Mouse (Mus musculus) forebrain, embryonic 14.5 days (tissue): ENCODE measurements around the gene Fam187b. TPM values are rescaled to one million over a fixed set of nuclear protein-coding genes. Genes with fewer than 3 reads are reported as not detected.

Experiments
- ATAC-seq: fragments of 200-750 bp; cut with Nextera tagmentation; 2 replicates; pipeline ENCODE4 v1.8.0; 2017; ENCODE audit warnings: mild to moderate bottlenecking, moderate library complexity
- DNase-seq: peaks from one replicate; pipeline ENCODE4 v3.0.0-alpha.2; 2015; ENCODE audit warnings: low spot score
- H3K27ac ChIP-seq: fragments of 300-500 bp; sonication (generic); 2 replicates; pipeline ENCODE4 v1.5.1; 2014; ENCODE audit warnings: low read depth, mild to moderate bottlenecking, control low read depth, low read length, moderate library complexity
- H3K27me3 ChIP-seq: fragments of 300-500 bp; sonication (generic); replicated peaks from 2 replicates; pipeline ENCODE4 v1.6.1; 2014; ENCODE audit warnings: low read length, control low read depth, mixed read lengths; ENCODE audit not compliant: control insufficient read depth, insufficient read depth
- H3K36me3 ChIP-seq: fragments of 300-500 bp; sonication (generic); 2 replicates; pipeline ENCODE4 v1.6.1; 2014; ENCODE audit warnings: low read length, control low read depth; ENCODE audit not compliant: control insufficient read depth, insufficient read depth
- H3K4me1 ChIP-seq: fragments of 300-500 bp; sonication (generic); 2 replicates; pipeline ENCODE4 v1.6.1; 2014; ENCODE audit warnings: antibody characterized with exemption, low read length, control low read depth; ENCODE audit not compliant: control insufficient read depth, insufficient read depth
- H3K4me2 ChIP-seq: fragments of 300-500 bp; sonication (generic); 2 replicates; pipeline ENCODE4 v1.6.1; 2014; ENCODE audit warnings: mild to moderate bottlenecking, control low read depth, low read length
- H3K4me3 ChIP-seq: fragments of 300-500 bp; sonication (generic); 2 replicates; pipeline ENCODE4 v1.5.1; 2014; ENCODE audit warnings: low read depth, low read length, control low read depth
- H3K9ac ChIP-seq: fragments of 300-500 bp; sonication (generic); 2 replicates; pipeline ENCODE4 v1.6.1; 2014; ENCODE audit warnings: mild to moderate bottlenecking, low read length, control low read depth, moderate library complexity
- H3K9me3 ChIP-seq: fragments of 300-500 bp; sonication (generic); replicated peaks from 2 replicates; pipeline ENCODE4 v1.6.1; 2016; ENCODE audit warnings: low read length, control low read depth, mixed read lengths; ENCODE audit not compliant: control insufficient read depth
- WGBS: fragments of 180-500 bp; shearing (Covaris S2); extraction: QIAGEN DNeasy Blood & Tissue Kit; methylation state at CpG from one replicate; pipeline ENCODE4 v1.1.7; 2014; 5-methylcytosine and 5-hydroxymethylcytosine counted together
- polyA plus RNA-seq: library from polyadenylated mRNA; unstranded; fragments of >200 nt; fragmentation: Nextera tagmentation; extraction: Ambion mirVana; gene quantifications from 2 replicates; pipeline ENCODE4 v1.2.1, GENCODE M21; 2014

The Fam187b gene
- polyA plus RNA-seq, 1 experiment from 2014 or later, result 0.20 TPM

GRCm38 (mm10) chr7:30956357-30956751 is 17.2 kb upstream of the Fam187b start:
- Histone ChIP-seq H3K9me3 (no peaks in the 10 kb centered on the region), H3K4me1 (peaks cover 14% of the 10 kb centered on the region), H3K27me3 (no peaks in the 10 kb centered on the region), H3K4me3 (peak overlapping the region; percentile 92), H3K36me3 (peaks cover 47% of the 10 kb centered on the region), H3K9ac (peak overlapping the region; percentile 94), H3K27ac (peak overlapping the region; percentile 98), H3K4me2 (peak overlapping the region; percentile 80)
- DNase-seq, result no peak
- ATAC-seq, result peak; percentile 55
- WGBS, result 0% methylated on average over 24 of the region's 49 CpGs

- Histone ChIP-seq H3K9ac (peak within 1 kb of the TSS; percentile 94), H3K4me2 (peak within 1 kb of the TSS; percentile 80), H3K27ac (peak within 1 kb of the TSS; percentile 98), H3K4me1 (peaks cover 14% of the 10 kb centered on the region), H3K27me3 (no peaks in the 10 kb centered on the region), H3K9me3 (no peaks in the 10 kb centered on the region), H3K36me3 (peaks cover 43% of the 10 kb centered on the region), H3K4me3 (peak within 1 kb of the TSS; percentile 92)
- ATAC-seq, result peak; percentile 68
- WGBS, result 0% methylated on average over 18 of the region's 82 CpGs
- DNase-seq, result peak; percentile 86
These were observed 16.7 kb upstream of the Fam187b start, which contains the start of gene Usf2 for GRCm38 (mm10) chr7:30956756-30957366. Usf2 (minus strand) TSS chr7:30956803.

GRCm38 (mm10) chr7:30957367-30957783 is 16.2 kb upstream of the Fam187b start:
- DNase-seq (peak; percentile 90), ATAC-seq (peak; percentile 75)
- Histone ChIP-seq H3K4me1 (peaks cover 14% of the 10 kb centered on the region), H3K4me2 (peak overlapping the region; percentile 57), H3K36me3 (peaks cover 38% of the 10 kb centered on the region), H3K4me3 (peak overlapping the region; percentile 92), H3K27ac (peak overlapping the region; percentile 98), H3K9me3 (no peaks in the 10 kb centered on the region), H3K27me3 (no peaks in the 10 kb centered on the region), H3K9ac (peak overlapping the region; percentile 94)
- WGBS, result under 1% methylated on average over 43 of the region's 43 CpGs

- DNase-seq, result no peak
- H3K4me3 ChIP-seq, result peak overlapping the region; percentile 92
- H3K9ac ChIP-seq, result peak overlapping the region; percentile 94
- no peak for ATAC-seq
- H3K4me1 ChIP-seq, result peaks cover 14% of the 10 kb centered on the region
- H3K4me2 ChIP-seq, result peak overlapping the region; percentile 57
- H3K27ac ChIP-seq, result peak overlapping the region; percentile 98
- no peaks in the 10 kb centered on the region for H3K27me3 ChIP-seq
- H3K9me3 ChIP-seq, result no peaks in the 10 kb centered on the region
- WGBS, result 78% methylated on average over 28 of the region's 28 CpGs
- H3K36me3 ChIP-seq, result peaks cover 29% of the 10 kb centered on the region
These were observed 15.3 kb upstream of the Fam187b start for GRCm38 (mm10) chr7:30958109-30958865.

- DNase-seq (no peak), ATAC-seq (no peak)
- Histone ChIP-seq H3K4me3 (no peak overlapping the region), H3K9me3 (no peaks in the 10 kb centered on the region), H3K27me3 (no peaks in the 10 kb centered on the region), H3K27ac (no peak overlapping the region), H3K4me2 (no peak overlapping the region), H3K36me3 (peaks cover 22% of the 10 kb centered on the region), H3K4me1 (peaks cover 14% of the 10 kb centered on the region), H3K9ac (no peak overlapping the region)
- 96% methylated on average over 9 of the region's 9 CpGs for WGBS
These were observed 14.6 kb upstream of the Fam187b start for GRCm38 (mm10) chr7:30958866-30959487.

GRCm38 (mm10) chr7:30959786-30960349 is 13.7 kb upstream of the Fam187b start:
- Histone ChIP-seq H3K4me3 (no peak overlapping the region), H3K4me2 (no peak overlapping the region), H3K9ac (no peak overlapping the region), H3K9me3 (no peaks in the 10 kb centered on the region), H3K4me1 (peaks cover 14% of the 10 kb centered on the region), H3K27ac (no peak overlapping the region), H3K36me3 (peaks cover 13% of the 10 kb centered on the region), H3K27me3 (no peaks in the 10 kb centered on the region)
- WGBS, result 91% methylated on average over 6 of the region's 6 CpGs
- ATAC-seq, result no peak
- no peak for DNase-seq

GRCm38 (mm10) chr7:30962862-30963261 is 10.7 kb upstream of the Fam187b start:
- peaks cover 6% of the 10 kb centered on the region for H3K4me1 ChIP-seq
- H3K9ac ChIP-seq, result no peak overlapping the region
- ATAC-seq (no peak), DNase-seq (no peak)
- 86% methylated on average over 5 of the region's 5 CpGs for WGBS
- H3K27me3 ChIP-seq, result no peaks in the 10 kb centered on the region
- no peaks in the 10 kb centered on the region for H3K9me3 ChIP-seq
- H3K36me3 ChIP-seq, result 0 out of 2 replicates have a peak, but pooled peaks cover 8% of the 10 kb centered on the region
- H3K27ac ChIP-seq, result no peak overlapping the region
- H3K4me3 ChIP-seq, result no peak overlapping the region
- no peak overlapping the region for H3K4me2 ChIP-seq

GRCm38 (mm10) chr7:30964366-30964765 is 9.2 kb upstream of the Fam187b start:
- no peak for ATAC-seq
- DNase-seq, result no peak
- 95% methylated on average over 7 of the region's 7 CpGs for WGBS
- no peaks in the 10 kb centered on the region for H3K9me3 ChIP-seq
- H3K4me3 ChIP-seq, result no peak overlapping the region
- no peak overlapping the region for H3K4me2 ChIP-seq
- no peaks in the 10 kb centered on the region for H3K27me3 ChIP-seq
- no peaks in the 10 kb centered on the region for H3K4me1 ChIP-seq
- H3K36me3 ChIP-seq, result 0 out of 2 replicates have a peak, but pooled peaks cover 5% of the 10 kb centered on the region
- no peak overlapping the region for H3K9ac ChIP-seq
- no peak overlapping the region for H3K27ac ChIP-seq
